Mouse (Mus musculus): ENCODE measurements around the gene Atp6v1g1. TPM values are rescaled to one million over a fixed set of nuclear protein-coding genes. Genes with fewer than 3 reads are reported as not detected.

Atp6v1g1 gene
- total RNA-seq (2017) = 72.4 to 128 TPM (median 93.3 TPM) in 3 replicates

GRCm38 (mm10) chr4:63544494-63545230 is at the start of gene Atp6v1g1:
Gene Atp6v1g1, plus strand, starts transcription at chr4:63544772.
- peak; percentile 75 for ATAC-seq (replicated peaks; ENCODE audit: insufficient number of reproducible peaks, low FRiP score, low TSS enrichment, poor library complexity, severe bottlenecking)

- no peak; the same call in 1 of the 2 replicates for ATAC-seq (replicated peaks; ENCODE audit: insufficient number of reproducible peaks, low FRiP score, low TSS enrichment, poor library complexity, severe bottlenecking)
Observed at GRCm38 (mm10) chr4:63494967-63495914, 49.3 kb upstream of the Atp6v1g1 start.

- peak; percentile 48 for ATAC-seq (replicated peaks; ENCODE audit: insufficient number of reproducible peaks, low FRiP score, low TSS enrichment, poor library complexity, severe bottlenecking)
Observed at GRCm38 (mm10) chr4:63495915-63496278, 48.7 kb upstream of the Atp6v1g1 start, which contains the start of gene Whrn. Gene Whrn, minus strand, starts transcription at chr4:63495991.

- no peak for ATAC-seq (replicated peaks; ENCODE audit: insufficient number of reproducible peaks, low FRiP score, low TSS enrichment, poor library complexity, severe bottlenecking)
Observed at GRCm38 (mm10) chr4:63496312-63496711, 48.3 kb upstream of the Atp6v1g1 start.

- no peak for ATAC-seq (replicated peaks; ENCODE audit: insufficient number of reproducible peaks, low FRiP score, low TSS enrichment, poor library complexity, severe bottlenecking)
Observed at GRCm38 (mm10) chr4:63498346-63498745, 46.2 kb upstream of the Atp6v1g1 start.

GRCm38 (mm10) chr4:63501050-63501449 is 43.5 kb upstream of the Atp6v1g1 start:
- no peak for ATAC-seq (replicated peaks; ENCODE audit: insufficient number of reproducible peaks, low FRiP score, low TSS enrichment, poor library complexity, severe bottlenecking)

GRCm38 (mm10) chr4:63503949-63504348 is 40.6 kb upstream of the Atp6v1g1 start:
- ATAC-seq (replicated peaks; ENCODE audit: insufficient number of reproducible peaks, low FRiP score, low TSS enrichment, poor library complexity, severe bottlenecking) = no peak

GRCm38 (mm10) chr4:63507478-63507877 is 37.1 kb upstream of the Atp6v1g1 start:
- no peak for ATAC-seq (replicated peaks; ENCODE audit: insufficient number of reproducible peaks, low FRiP score, low TSS enrichment, poor library complexity, severe bottlenecking)

- ATAC-seq (replicated peaks; ENCODE audit: insufficient number of reproducible peaks, low FRiP score, low TSS enrichment, poor library complexity, severe bottlenecking) = peak; percentile 86; the same call in 1 of the 2 replicates
Observed at GRCm38 (mm10) chr4:63508232-63508631, 36.3 kb upstream of the Atp6v1g1 start.

- no peak for ATAC-seq (replicated peaks; ENCODE audit: insufficient number of reproducible peaks, low FRiP score, low TSS enrichment, poor library complexity, severe bottlenecking)
Observed at GRCm38 (mm10) chr4:63512921-63513320, 31.7 kb upstream of the Atp6v1g1 start.

- ATAC-seq (replicated peaks; ENCODE audit: insufficient number of reproducible peaks, low FRiP score, low TSS enrichment, poor library complexity, severe bottlenecking) = no peak
Observed at GRCm38 (mm10) chr4:63514454-63514984, 30.1 kb upstream of the Atp6v1g1 start.

GRCm38 (mm10) chr4:63515021-63515420 is 29.6 kb upstream of the Atp6v1g1 start:
- ATAC-seq (replicated peaks; ENCODE audit: insufficient number of reproducible peaks, low FRiP score, low TSS enrichment, poor library complexity, severe bottlenecking) = no peak

GRCm38 (mm10) chr4:63521813-63522419 is 22.7 kb upstream of the Atp6v1g1 start:
- ATAC-seq (replicated peaks; ENCODE audit: insufficient number of reproducible peaks, low FRiP score, low TSS enrichment, poor library complexity, severe bottlenecking) = no peak

GRCm38 (mm10) chr4:63525514-63525913 is 19.1 kb upstream of the Atp6v1g1 start:
- ATAC-seq (replicated peaks; ENCODE audit: insufficient number of reproducible peaks, low FRiP score, low TSS enrichment, poor library complexity, severe bottlenecking) = no peak

- ATAC-seq (replicated peaks; ENCODE audit: insufficient number of reproducible peaks, low FRiP score, low TSS enrichment, poor library complexity, severe bottlenecking) = no peak
Observed at GRCm38 (mm10) chr4:63528946-63529345, 15.6 kb upstream of the Atp6v1g1 start.

GRCm38 (mm10) chr4:63530409-63530808 is 14.2 kb upstream of the Atp6v1g1 start:
- ATAC-seq (replicated peaks; ENCODE audit: insufficient number of reproducible peaks, low FRiP score, low TSS enrichment, poor library complexity, severe bottlenecking) = no peak

- no peak for ATAC-seq (replicated peaks; ENCODE audit: insufficient number of reproducible peaks, low FRiP score, low TSS enrichment, poor library complexity, severe bottlenecking)
Observed at GRCm38 (mm10) chr4:63537602-63538001, 7.0 kb upstream of the Atp6v1g1 start.

GRCm38 (mm10) chr4:63542209-63542608 is 2.4 kb upstream of the Atp6v1g1 start:
- no peak for ATAC-seq (replicated peaks; ENCODE audit: insufficient number of reproducible peaks, low FRiP score, low TSS enrichment, poor library complexity, severe bottlenecking)

All from monocyte, adult 5-6 weeks (primary cell).